Mouse (Mus musculus) brain, embryonic 14.5 days (tissue): ENCODE results near the gene Ablim1. TPM values are rescaled to one million over a fixed set of nuclear protein-coding genes. Genes with fewer than 3 reads are reported as not detected.

Source experiments
- DNase-seq: peaks from one replicate; pipeline ENCODE4 v3.0.0-alpha.2; 2011; ENCODE audit warnings: low read depth
- CTCF ChIP-seq: fragments of 200-500 bp; IDR thresholded peaks from 2 replicates; pipeline ENCODE4 v1.5.1; 2012; ENCODE audit warnings: inconsistent platforms, mild to moderate bottlenecking, moderate library complexity, borderline replicate concordance; ENCODE audit not compliant: insufficient read depth, insufficient read length; ENCODE audit errors: extremely low read depth
- POLR2A ChIP-seq: fragments of 200-500 bp; IDR thresholded peaks from 2 replicates; pipeline ENCODE4 v1.6.1; 2012; ENCODE audit warnings: mild to moderate bottlenecking, inconsistent platforms, borderline replicate concordance; ENCODE audit not compliant: poor library complexity, insufficient read depth, insufficient read length, severe bottlenecking; ENCODE audit errors: extremely low read depth
- polyA plus RNA-seq: library from polyadenylated mRNA; depleted of rRNA; stranded (reverse); fragments of >200 nt; gene quantifications from 2 replicates; pipeline ENCODE4 v1.2.3, GENCODE M21; 2012

Gene Ablim1
- polyA plus RNA-seq, 1 experiment = 40.7 TPM

DNA sequence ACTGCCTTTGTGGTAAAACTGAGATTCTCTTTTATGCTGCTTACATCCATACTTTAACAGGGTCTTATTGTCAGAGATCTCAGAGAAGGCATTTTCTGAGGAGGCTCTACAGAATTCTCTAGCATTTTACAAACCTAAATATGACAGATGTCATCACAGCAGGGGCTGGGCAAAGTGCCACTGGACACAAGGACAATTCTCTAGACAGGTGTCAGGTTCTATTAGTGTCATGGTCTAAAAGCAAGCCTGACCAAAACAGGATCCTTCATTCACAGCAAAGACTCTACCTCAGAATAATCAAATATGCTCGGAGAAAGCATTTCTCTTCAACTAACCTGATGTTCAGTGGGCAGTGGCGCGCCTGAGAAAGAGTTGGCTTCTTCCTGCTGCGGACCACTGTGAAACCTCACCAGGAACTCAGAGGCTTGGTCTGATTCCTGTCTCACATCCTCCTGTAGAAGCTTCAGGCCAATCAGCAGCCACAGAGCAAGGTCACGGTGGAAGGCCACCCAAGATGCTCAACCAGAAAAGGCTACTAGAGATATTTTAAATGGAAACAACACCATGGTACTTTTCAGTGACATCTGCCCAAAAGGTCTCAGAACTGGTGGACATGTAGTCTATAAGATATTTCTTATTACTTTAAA lies 230.1 kb downstream of the Ablim1 start:
- no peak for DNase-seq
- TF ChIP-seq CTCF (no peak), POLR2A (no peak)

DNA sequence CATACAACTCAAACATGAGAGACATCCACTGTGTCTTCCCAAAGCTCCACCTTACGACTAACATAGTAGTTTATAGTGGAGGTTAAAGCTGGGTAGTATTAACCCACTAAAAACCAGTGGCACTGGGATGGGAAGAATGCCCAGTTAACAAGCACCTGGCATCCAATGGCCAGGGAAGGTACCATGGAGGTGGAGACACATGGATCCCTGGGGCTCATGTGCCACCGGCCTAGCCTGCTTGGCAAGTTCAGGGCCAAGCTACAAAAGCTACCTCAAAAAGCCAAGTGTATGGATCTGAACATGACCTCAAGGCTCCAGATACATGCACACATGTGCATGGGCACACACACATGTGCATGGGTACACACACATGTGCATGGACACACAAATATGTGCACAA lies 230.8 kb downstream of the Ablim1 start:
- DNase-seq = no peak
- TF ChIP-seq POLR2A (no peak), CTCF (no peak)

DNA sequence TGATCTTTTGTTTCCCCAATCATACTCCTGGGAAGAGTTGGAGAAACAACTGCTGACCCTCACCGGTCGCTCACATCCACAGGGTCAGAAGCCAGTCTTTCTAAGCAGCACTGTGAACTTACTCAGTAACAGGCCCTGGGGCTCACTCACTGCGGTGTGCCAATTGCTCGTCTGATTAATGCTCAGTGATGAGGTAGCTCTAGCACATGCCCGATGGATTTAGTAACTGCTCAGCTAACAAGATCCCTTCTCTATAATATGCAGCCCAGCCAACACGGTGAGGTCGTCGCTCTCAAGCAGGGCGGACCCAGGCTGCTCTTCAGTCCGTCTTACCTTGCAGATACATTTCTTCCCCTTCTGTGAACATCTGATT lies 231.6 kb downstream of the Ablim1 start:
- no peak for DNase-seq
- TF ChIP-seq POLR2A (no peak), CTCF (no peak)

DNA sequence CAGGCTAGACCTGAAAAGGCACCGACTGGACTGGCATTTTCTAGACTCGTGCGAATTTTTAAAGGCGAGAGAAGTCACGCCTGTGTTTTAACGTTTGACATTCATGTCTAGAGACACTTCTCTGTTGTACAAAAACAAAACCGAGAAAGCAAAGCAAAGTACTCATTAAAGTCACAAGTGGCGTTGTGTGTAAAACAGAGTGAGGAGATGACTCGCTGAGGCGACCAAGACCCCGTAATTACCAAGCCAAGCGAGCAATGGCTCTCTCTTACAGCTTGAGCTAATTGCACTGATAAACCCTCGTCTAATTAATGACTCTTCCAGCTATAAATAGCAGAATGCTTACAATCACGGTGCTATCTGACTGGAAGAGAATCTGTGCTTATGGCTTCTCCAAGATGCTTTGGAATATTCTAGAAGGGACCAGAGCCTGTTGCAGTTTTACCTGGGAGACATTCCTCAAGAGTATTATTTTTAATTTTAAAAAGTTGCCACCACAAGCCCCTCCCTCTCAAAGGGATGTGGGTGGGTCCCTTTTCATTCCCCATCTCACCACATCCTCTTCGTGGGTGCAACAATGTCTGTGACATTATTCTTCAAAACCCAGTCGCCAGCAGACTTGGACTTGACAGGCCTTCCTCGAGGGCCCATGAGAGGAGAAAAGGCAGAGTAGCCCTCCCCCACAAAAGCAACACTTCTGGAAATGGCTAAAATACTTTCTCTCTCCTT lies 232.1 kb downstream of the Ablim1 start:
- no peak for TF ChIP-seq CTCF
- no peak for TF ChIP-seq POLR2A
- DNase-seq = peak; percentile 73

DNA sequence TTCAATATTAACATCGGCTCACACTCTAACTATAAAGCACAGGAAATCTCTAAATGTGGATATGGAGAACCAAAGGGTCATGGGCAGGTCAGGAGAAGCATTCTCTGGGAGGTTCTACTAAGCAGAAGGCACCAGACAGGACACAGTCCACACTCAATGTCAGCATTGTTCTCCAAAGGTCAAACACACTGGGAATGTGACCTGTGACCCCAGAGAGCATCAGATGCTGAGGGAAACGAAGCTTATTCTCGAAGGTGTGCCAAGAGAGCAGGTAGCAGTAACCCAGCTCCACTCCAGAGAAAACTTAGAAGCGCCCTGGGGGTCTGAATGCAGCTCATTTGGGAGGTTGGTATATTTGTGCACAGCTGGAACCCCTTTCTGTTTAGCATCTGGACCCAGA lies 233.2 kb downstream of the Ablim1 start:
- TF ChIP-seq POLR2A = no peak
- no peak for TF ChIP-seq CTCF
- no peak for DNase-seq

DNA sequence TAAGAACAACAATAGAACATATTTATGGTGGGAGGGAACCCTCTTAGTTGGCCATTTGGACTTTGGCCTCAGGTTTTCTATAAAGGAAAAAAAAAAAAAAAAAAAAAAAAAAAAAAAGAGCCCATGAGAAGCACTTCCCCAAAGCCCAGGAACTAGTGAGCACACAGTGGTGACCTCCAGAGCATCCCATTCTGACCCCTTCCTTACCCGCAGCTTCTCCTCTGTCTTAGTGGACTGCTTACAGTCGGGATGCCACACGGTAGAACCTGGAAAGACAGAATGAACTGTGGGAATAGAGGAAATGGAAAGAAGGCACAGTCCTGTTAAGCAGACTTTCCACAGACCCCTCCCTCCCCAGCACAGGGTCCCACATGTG lies 235.1 kb downstream of the Ablim1 start:
- no peak for TF ChIP-seq CTCF
- no peak for TF ChIP-seq POLR2A
- no peak for DNase-seq

DNA sequence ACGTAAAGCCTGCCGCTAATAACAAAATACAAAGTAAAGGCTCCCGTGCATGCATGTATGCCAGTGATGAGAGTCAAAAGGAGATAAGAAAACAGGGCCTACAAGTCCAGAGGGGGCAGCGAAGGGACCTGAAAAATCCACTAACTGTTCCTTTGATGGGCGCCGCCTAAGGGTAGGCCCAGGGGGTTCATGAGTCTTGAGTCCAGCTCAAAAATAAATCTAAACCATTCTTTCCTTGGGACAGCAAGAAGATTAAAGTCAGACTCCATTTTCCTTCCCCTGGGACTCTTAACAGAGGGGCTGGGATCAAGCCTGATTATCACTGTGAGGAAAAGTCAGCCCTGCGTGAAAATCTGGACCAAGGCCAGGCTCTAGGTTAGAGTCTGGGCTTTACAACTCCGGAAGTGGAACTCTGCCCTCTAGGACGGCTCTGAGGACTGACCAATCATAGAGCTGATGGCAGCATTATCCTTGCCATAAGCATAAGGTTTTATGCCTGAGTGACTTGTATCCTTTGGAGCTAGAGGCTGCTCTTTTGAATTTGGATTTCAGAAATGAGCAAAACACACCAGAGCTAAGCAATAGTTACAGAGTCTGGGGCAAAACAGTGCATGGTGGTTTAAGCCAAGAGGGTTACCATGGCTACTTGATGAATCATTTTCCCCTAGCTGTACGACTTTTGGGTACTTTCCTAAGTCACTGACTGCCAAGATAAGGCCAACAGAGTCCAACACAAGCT lies 235.7 kb downstream of the Ablim1 start:
- DNase-seq = peak; percentile 70
- TF ChIP-seq POLR2A (no peak), CTCF (peak; percentile 34; the same call in 1 of the 2 replicates)

DNA sequence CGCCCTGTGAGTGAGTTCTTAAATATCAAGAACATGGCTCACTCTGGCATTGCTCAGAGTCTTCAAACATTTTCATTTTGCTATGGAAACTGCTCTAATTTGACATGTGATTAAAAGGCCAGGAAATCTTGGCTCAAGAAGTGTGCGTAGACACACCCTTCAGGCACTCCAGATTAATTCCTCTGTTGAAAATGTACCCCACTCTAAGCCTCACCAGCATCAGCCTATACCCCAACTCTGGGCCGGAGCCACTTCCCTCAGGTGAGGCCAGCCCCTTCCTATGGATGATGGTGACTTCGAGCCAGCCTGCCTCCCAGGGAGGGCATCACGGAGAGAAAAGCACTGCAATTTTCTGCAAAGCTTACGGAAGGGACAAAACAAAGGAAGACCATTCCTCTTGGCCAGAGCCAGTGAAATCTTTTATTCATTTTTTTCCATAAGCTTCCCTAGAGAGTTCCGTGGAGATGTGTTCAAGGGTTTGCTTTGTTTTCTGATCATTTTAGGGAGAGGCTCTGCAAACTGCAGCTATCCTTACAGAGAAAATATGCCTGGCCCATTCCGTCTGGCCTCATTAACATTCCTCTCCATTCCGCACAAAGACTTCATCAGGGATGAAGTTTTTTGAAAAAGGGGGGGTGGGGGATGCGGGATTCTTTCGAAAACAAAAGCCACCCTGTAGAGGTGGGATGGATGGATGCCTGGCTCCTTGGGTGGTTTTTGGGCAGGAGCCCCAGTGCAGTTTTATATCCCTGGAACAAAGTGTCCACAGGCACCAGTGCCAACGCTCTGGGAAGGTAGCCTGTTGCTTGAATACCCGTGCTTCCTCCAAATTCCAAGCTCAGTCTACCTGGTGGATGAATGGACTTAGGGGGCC lies 236.7 kb downstream of the Ablim1 start:
- DNase-seq = peak; percentile 85
- TF ChIP-seq POLR2A (no peak), CTCF (no peak)

DNA sequence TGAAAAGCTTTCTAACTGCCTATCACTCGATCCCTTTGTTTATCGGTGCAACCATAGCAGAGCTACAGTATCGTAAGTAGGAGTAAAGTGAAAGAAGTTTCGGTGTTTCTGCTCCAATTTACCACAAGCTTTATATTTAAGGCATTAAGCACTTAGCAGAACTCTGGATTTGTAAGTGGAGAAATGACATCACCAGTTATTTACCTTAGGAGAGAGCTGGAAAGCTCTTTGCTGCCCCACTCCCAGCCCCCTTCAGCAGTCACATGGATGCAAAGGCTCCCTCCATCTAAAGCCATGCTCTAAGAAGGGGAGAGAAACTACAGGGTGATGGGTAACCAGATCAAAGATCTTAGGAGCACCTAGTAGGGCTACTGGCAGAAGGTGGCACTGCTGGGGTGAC lies 241.3 kb downstream of the Ablim1 start:
- no peak for DNase-seq
- TF ChIP-seq CTCF (no peak), POLR2A (no peak)

DNA sequence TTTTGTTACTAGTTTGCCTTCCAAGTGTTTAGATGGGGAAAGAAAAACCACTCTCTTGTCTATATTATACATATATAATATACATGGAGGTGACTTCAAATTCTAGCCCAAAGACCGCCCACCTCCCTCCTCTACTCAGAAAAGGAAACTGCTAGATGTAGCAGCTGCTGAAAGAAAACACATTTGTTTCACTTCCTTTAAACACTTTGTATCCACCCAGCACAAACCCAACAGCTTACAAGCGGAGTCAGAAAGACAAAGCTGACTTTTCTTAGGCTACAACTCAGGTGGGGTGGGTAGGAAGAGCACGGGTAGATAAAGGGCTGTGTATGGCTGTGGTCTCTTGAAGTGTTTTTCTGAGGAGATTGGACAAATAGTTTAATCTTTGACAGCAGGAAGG lies 242.0 kb downstream of the Ablim1 start:
- DNase-seq = no peak
- TF ChIP-seq CTCF = no peak
- TF ChIP-seq POLR2A = no peak

DNA sequence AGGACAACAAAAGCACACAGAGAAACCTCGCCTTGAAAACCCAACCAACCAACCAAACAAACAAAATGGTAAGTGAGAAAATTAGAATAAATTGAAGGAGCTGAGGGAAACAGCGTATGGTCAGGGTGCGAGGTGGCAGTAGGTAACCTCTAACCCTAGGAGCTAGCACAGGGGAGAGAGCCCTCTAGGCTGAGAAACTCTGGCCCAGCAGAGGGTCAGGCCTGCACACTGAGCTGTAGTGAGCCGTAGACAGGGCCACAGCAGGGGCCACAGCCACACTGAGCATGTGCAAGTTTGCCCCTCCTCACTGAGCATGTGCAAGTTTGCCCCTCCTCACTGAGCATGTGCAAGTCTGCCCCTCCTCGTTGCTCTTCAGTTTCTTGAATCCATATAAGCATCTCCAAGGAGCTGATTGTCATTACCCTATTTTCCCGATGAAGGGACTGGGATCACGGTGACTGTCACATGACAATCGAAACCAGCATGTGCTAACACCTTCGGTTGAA lies 247.6 kb downstream of the Ablim1 start:
- TF ChIP-seq CTCF (no peak), POLR2A (no peak)

DNA sequence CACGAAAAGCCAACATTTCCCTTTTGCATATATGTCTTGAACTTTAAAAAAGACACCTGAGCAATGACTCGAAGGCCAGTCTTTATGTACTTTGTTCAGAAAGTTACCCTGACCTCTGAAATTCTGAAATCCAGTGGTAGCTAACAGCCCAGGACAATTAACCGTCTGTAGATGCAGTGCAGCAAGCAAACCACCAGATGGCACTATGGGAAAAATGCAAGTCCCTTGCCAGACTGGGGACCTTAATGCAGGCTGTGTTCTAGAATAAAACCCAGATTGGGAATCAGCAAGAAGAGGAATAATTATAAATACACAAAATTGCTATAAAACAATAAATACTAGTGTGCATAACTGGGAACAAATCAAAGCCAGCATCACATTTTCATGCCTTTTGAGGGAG lies 248.4 kb downstream of the Ablim1 start:
- peak; percentile 79 for DNase-seq
- no peak for TF ChIP-seq POLR2A
- TF ChIP-seq CTCF = peak; percentile 87

More for the DNA sequence above, 247.6 kb downstream of the Ablim1 start:
- DNase-seq = no peak
